Mouse (Mus musculus): ENCODE data around the gene Fcgrt.

The Fcgrt gene

DNA sequence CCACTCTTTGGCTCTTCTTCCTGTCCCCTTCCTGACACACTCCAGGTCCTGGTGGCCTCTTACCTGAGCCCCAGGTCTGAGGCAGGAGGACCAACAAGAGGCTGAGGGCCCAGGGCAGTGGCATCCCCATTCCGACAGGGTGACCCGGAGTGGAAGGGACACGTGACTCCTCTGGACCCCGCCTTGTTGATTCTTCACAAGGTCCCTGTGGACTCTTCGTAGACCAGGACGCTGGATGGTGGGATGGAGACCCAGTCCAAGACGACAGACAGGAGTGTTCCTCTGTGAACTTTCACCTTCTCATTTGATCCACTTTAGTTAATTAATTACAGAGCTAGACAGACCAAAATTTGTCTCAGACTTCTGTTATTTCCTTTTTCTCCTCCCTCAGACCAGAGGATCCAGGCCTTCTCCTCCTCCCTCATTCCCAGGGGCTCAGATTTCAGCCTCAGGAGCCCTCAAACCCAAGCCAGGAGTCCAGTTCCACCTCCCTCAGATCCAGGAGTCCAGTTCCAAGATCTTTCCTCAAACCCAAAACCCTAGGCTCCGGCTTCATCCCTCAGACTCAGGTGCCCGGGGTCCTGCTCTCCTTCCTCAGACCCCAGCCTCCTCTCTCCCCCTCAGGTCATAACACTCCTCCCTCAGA is 588 bp downstream of the Fcgrt start:
- TF ChIP-seq GATA4 (IDR thresholded peaks at IDR 0.05; ENCODE audit: insufficient replicate concordance, low read length), result no peak

DNA sequence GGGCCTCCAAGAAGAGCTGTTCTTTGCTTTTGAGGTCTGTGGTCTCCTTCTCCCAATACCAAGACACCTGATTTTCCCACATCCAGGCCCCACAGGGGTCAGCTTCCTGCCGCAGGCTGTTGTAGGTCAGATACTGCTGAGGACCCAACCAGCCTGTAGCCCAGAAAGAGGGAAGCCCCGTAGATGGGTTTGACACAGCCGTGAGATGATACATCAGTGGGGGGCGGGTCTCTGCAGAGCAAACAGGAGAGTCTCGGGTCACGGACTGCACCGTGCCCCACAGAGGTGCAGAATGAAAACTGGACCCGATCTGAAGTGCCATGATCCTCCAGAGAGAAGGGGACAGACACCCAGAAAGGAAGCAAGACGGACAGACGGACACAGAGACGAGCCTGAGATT is 1.2 kb downstream of the Fcgrt start:
- no peak for TF ChIP-seq GATA4 (IDR thresholded peaks at IDR 0.05; ENCODE audit: insufficient replicate concordance, low read length)

DNA sequence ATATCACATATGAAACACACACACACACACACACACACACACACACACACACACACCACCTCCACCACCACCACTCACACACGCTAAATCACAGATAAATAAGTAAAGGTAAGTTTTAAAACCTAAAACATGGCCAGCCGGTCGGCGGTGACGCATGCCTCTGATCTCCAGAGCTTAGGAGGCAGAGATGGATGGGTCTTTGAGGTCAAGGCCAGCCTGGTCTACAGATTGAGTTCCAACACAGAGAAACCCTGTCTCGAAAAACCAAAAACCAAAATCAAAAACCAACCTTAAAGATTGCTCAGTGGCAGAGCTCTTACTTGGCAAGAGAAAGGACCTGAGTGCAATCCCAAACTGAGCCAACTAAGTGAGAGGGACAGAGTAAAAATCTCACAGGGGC is 3.6 kb downstream of the Fcgrt start:
- no peak for TF ChIP-seq GATA4 (IDR thresholded peaks at IDR 0.05; ENCODE audit: insufficient replicate concordance, low read length)

DNA sequence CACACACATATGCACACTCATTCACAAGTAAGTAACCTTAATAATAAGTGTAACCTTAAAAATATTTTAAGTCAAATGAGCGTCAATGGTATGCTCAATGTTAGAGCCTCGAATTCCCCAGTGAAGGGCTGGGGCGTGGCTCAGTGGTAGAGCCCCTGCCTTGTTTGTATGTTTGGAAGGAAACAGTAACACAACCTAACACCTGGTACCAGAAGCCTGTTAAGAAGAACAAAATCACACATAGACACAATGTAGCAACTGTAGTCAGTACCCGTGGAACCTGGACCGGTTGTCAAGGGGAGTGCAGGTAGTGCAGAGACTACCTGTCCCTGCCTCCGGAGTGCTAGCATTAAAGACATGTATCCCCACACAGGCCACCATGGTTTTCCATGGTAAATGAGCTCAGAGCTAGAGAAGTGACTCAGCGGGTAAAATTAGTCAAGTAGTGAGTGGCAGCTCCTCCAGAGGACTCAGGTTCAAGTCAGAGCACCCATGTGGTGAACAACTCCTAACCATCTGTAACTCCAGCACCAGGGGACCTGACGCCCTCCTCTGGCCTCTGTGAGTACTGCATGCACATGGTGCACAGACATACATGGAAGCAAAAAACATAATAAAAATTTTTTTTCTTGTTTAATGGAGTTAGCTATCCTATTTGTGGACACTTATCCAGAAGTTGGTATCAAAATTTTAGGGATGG is 5.0 kb downstream of the Fcgrt start:
- TF ChIP-seq GATA4 (IDR thresholded peaks at IDR 0.05; ENCODE audit: insufficient replicate concordance, low read length), result no peak

DNA sequence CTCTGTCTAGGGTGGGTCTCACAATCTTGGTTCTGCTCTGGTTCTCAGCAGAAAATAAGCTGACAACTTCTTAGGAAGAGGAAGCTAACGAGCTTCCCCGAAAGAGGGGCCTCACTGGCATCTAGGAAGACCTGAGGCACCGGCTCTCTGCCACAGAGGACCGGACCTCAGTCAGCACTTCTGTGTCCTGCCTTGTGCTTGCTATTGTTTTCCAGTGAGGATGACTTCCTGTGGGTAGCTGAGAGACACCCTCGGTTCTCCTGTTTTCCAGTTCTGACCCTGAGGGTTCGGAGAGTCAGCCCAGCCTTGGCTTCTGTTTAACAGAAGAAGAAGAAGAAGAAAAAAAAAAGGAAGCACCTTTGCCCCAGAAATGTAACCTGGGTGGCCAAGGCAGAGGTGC is 6.2 kb downstream of the Fcgrt start:
- TF ChIP-seq GATA4 (IDR thresholded peaks at IDR 0.05; ENCODE audit: insufficient replicate concordance, low read length), result peak; percentile 52; the same call in 1 of the 2 replicates

- TF ChIP-seq GATA4 (IDR thresholded peaks at IDR 0.05; ENCODE audit: insufficient replicate concordance, low read length), result no peak
These were observed 8.3 kb downstream of the Fcgrt start for GRCm38 (mm10) chr7:45095367-45095766.

GRCm38 (mm10) chr7:45094121-45094520 is 9.5 kb downstream of the Fcgrt start:
- no peak for TF ChIP-seq GATA4 (IDR thresholded peaks at IDR 0.05; ENCODE audit: insufficient replicate concordance, low read length)

DNA sequence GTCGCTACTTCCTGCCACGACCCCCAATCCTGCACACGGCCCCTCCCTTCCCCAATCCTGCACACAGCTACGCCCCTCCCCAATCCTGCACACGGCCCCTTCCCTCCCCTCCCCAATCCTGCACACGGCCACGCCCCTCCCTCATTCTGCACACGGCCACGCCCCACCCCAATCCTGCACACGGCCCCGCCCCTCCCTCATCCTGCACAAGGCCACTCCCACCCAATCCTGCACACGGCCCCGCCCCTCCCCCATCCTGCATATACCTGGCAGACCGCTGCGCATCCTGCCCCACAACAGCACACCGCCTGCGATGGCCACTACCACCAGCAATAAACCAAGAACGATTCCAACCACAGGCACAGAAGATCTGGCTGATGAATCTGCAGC is 10.1 kb downstream of the Fcgrt start:
- no peak for TF ChIP-seq GATA4 (IDR thresholded peaks at IDR 0.05; ENCODE audit: insufficient replicate concordance, low read length)

DNA sequence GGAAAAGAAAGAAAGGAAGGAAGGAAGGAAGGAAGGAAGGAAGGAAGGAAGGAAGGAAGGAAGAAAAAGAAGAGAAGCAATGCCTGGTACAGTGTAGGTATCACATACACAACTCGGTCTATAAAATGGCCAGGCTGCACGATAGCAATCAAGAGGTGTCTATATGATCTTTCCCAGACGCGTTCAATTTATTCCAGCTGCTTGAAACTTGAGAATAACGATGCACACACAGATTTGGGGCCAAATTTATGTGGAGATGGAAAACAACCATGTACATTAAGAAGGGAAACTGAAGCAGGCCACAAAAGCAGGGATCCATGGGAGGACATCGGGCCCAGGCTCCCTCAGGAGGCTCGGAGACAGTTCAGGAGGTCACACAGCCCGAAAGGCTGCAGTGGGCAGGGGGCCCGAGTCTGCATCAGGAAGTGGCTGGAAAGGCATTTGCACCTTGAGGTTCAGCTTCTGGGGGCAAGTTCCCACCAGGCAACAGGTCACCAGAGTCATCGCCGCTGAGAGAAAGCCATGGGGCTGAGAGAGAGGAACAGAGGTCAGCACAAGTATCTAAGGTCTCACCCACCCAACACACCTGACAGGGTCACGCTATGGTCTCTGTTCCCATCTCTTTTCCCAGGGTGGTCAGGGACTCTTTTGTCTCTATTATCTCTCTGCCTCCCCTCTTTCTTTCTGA is 10.7 kb downstream of the Fcgrt start:
- no peak for TF ChIP-seq GATA4 (IDR thresholded peaks at IDR 0.05; ENCODE audit: insufficient replicate concordance, low read length)

- peak; percentile 61; the same call in 1 of the 2 replicates for TF ChIP-seq GATA4 (IDR thresholded peaks at IDR 0.05; ENCODE audit: insufficient replicate concordance, low read length)
These were observed 11.6 kb downstream of the Fcgrt start, which contains the start of gene Rcn3 for GRCm38 (mm10) chr7:45092048-45092447. Gene Rcn3, minus strand, starts transcription at chr7:45092221.

- no peak for TF ChIP-seq GATA4 (IDR thresholded peaks at IDR 0.05; ENCODE audit: insufficient replicate concordance, low read length)
These were observed 12.4 kb downstream of the Fcgrt start for GRCm38 (mm10) chr7:45091001-45091990.

DNA sequence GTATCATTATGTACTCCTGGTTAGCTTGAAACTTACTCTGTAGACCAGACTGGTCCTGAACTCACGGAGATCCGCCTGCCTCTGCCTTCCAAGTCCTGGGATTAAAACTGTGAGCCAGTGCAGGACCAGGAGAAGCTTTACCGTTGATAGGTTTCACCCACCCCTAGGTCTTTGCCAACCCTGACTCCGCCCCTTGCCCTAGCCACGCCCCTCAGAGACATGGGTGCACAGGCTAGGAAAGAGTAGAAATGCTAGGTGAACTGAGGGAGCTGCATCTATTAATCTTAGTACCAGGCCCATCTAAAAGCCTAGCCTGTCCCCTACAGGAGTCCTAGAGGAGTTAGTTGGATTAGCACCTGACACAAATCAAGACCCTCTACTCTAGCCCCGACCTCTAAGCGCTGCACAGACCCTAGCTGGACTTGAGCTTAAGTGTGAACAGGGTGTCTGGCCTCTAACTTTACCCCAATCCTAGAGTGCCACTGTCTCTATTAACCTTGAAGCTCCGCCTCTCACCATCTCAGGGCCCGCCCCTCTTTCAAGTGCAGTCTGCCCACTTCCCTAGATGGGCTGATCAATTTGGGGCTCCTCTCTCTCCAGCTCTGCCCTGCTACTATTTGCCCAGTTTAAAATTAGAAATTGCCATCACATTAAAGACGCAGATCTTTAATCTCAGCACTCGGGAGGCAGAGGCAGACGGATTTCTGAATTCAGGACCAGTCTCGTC is 13.2 kb downstream of the Fcgrt start:
- no peak for TF ChIP-seq GATA4 (IDR thresholded peaks at IDR 0.05; ENCODE audit: insufficient replicate concordance, low read length)

GRCm38 (mm10) chr7:45088597-45088996 is 15.1 kb downstream of the Fcgrt start:
- TF ChIP-seq GATA4 (IDR thresholded peaks at IDR 0.05; ENCODE audit: insufficient replicate concordance, low read length), result no peak

DNA sequence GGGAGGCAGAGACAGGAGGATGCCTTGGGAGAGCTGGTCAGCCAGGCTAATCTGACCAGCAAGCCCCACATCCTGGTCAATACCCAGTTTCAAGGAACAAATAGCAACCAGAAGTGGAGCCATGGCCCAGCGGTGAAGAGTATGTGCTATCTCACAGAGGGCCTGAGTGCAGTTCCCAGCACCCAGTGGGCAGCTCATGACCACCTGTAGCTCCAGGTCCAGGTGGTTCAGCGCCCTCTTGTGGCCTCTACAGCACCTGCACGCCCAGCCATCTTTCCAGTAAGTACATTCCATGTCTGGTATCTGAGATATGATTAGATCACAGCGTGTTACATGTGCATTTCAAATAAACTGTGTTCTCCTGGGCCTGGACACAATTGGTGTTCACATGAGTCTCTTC is 17.6 kb downstream of the Fcgrt start:
- no peak for TF ChIP-seq GATA4 (IDR thresholded peaks at IDR 0.05; ENCODE audit: insufficient replicate concordance, low read length)

All from liver, adult (tissue).